Mouse (Mus musculus) heart, postnatal 36 days (tissue): ENCODE measurements around the gene Gm49711. TPM values are rescaled to one million over a fixed set of nuclear protein-coding genes. Genes with fewer than 3 reads are reported as not detected.
"Not testable (repeated sequence)": the region's sequence is repeated elsewhere in the genome, so short reads cannot be mapped to it uniquely, and the experiment has no call there.

ENCODE experiments used
- DNase-seq, 2 experiments: peaks; one replicate each; pipeline ENCODE4 v3.0.0; 2021 to 2022
- intact Hi-C: fragments of 180-260 bp; cut with DNase I; formaldehyde crosslinking; loops from one replicate; pipeline ENCODE4 v1.15.1; 2025
- total RNA-seq, 2 experiments: library from RNA; stranded (reverse); gene quantifications; 2 replicates each; pipeline ENCODE4 v1.2.3; 2021

The Gm49711 gene
- total RNA-seq, 2 experiments from 2014 or later = not detected

GRCm38 (mm10) chr16:92060213-92060612 lies 2.1 kb downstream of the Gm49711 start:
- intact Hi-C loops = no loop called here
- no peak for DNase-seq

GRCm38 (mm10) chr16:92061586-92061985 lies 3.5 kb downstream of the Gm49711 start:
- no peak for DNase-seq
- intact Hi-C loops = no loop called here

GRCm38 (mm10) chr16:92062832-92063231 lies 4.7 kb downstream of the Gm49711 start:
- no peak for DNase-seq
- intact Hi-C loops = no loop called here

- intact Hi-C loops = no loop called here
- DNase-seq = no peak
These were observed 6.7 kb downstream of the Gm49711 start for GRCm38 (mm10) chr16:92064801-92065200.

GRCm38 (mm10) chr16:92070338-92070737 lies 12.2 kb downstream of the Gm49711 start:
- no peak for DNase-seq
- intact Hi-C loops = no loop called here

GRCm38 (mm10) chr16:92076797-92077196 lies 18.7 kb downstream of the Gm49711 start:
- DNase-seq = no peak

GRCm38 (mm10) chr16:92083771-92084453 lies 25.8 kb downstream of the Gm49711 start:
- no peak for DNase-seq
- intact Hi-C loops = no loop called here

More at GRCm38 (mm10) chr16:92076797-92077196, 18.7 kb downstream of the Gm49711 start:
- intact Hi-C loops = no loop called here

- DNase-seq = no peak
- intact Hi-C loops = no loop called here
These were observed 31.1 kb downstream of the Gm49711 start for GRCm38 (mm10) chr16:92089225-92089624.

GRCm38 (mm10) chr16:92091876-92092275 lies 33.8 kb downstream of the Gm49711 start:
- no peak for DNase-seq
- intact Hi-C loops = no loop called here

- DNase-seq = no peak
- intact Hi-C loops = no loop called here
These were observed 40.4 kb downstream of the Gm49711 start for GRCm38 (mm10) chr16:92098351-92099051.

GRCm38 (mm10) chr16:92099598-92099997 lies 41.5 kb downstream of the Gm49711 start:
- intact Hi-C loops = no loop called here

GRCm38 (mm10) chr16:92100111-92100510 lies 42.0 kb downstream of the Gm49711 start:
- intact Hi-C loops = loop anchor here (5.0 kb wide), 1 partner anchor 163 kb away; no protein-coding TSS in a partner anchor
- no peak for DNase-seq

More at GRCm38 (mm10) chr16:92099598-92099997, 41.5 kb downstream of the Gm49711 start:
- no peak for DNase-seq

GRCm38 (mm10) chr16:92102115-92102514 lies 44.0 kb downstream of the Gm49711 start:
- no peak for DNase-seq
- intact Hi-C loops = loop anchor here (5.0 kb wide), 1 partner anchor 165 kb away; no protein-coding TSS in a partner anchor

- intact Hi-C loops = loop anchor here (5.0 kb wide), 1 partner anchor 166 kb away; no protein-coding TSS in a partner anchor
- DNase-seq = not testable (repeated sequence)
These were observed 44.8 kb downstream of the Gm49711 start for GRCm38 (mm10) chr16:92102931-92103330.

GRCm38 (mm10) chr16:92103572-92104331 lies 45.6 kb downstream of the Gm49711 start:
- peak in 1 of 2 experiments; percentile 33 for DNase-seq
- intact Hi-C loops = loop anchor here (5.0 kb wide), 1 partner anchor 166 kb away; no protein-coding TSS in a partner anchor

GRCm38 (mm10) chr16:92104332-92104590 lies 46.1 kb downstream of the Gm49711 start:
- intact Hi-C loops = loop anchor here (5.0 kb wide), 1 partner anchor 167 kb away; no protein-coding TSS in a partner anchor
- DNase-seq = no peak

GRCm38 (mm10) chr16:92104951-92105350 lies 46.8 kb downstream of the Gm49711 start:
- intact Hi-C loops = loop anchor here (5.0 kb wide), 1 partner anchor 168 kb away; no protein-coding TSS in a partner anchor
- no peak for DNase-seq

- no peak for DNase-seq
- intact Hi-C loops = no loop called here
These were observed 47.5 kb downstream of the Gm49711 start for GRCm38 (mm10) chr16:92105631-92106030.

- intact Hi-C loops = no loop called here
- DNase-seq = no peak
These were observed 49.2 kb downstream of the Gm49711 start for GRCm38 (mm10) chr16:92107346-92107745.

GRCm38 (mm10) chr16:92114706-92115241 lies 56.7 kb downstream of the Gm49711 start:
- intact Hi-C loops = no loop called here
- DNase-seq = peak; percentile 35 to 38
